Mouse (Mus musculus): ENCODE results near the gene Mymx. TPM values are rescaled to one million over a fixed set of nuclear protein-coding genes. Genes with fewer than 3 reads are reported as not detected.
A peak's percentile ranks its signal among the peaks of the same experiment; 100 is the strongest.

Mymx gene
- polyA plus RNA-seq, 1 experiment from 2014 or later: 0.40 TPM

GRCm38 (mm10) chr17:45594881-45595735, 6.8 kb downstream of the Mymx start:
- WGBS: under 1% methylated on average over 57 of the region's 58 CpGs
- Histone ChIP-seq H3K4me3 (replicated peaks) (peak overlapping the region; percentile 62), H3K4me2 (peak overlapping the region; percentile 100), H3K4me1 (peaks cover 66% of the 10 kb centered on the region), H3K9ac (peak overlapping the region; percentile 73), H3K36me3 (no peaks in the 10 kb centered on the region), H3K27me3 (replicated peaks) (no peaks in the 10 kb centered on the region), H3K27ac (peak overlapping the region; percentile 49), H3K9me3 (no peaks in the 10 kb centered on the region)
- peak; percentile 53 for ATAC-seq (ENCODE audit: insufficient read depth, low FRiP score, low read depth)

GRCm38 (mm10) chr17:45594195-45594594, 7.7 kb downstream of the Mymx start:
- Histone ChIP-seq H3K27ac (no peak overlapping the region), H3K9ac (no peak overlapping the region)

GRCm38 (mm10) chr17:45593479-45593878, 8.4 kb downstream of the Mymx start:
- H3K4me1 ChIP-seq: peaks cover 57% of the 10 kb centered on the region
- H3K36me3 ChIP-seq: peaks cover 6% of the 10 kb centered on the region; the same call in 1 of the 2 replicates
- H3K9ac ChIP-seq: no peak overlapping the region
- no peaks in the 10 kb centered on the region for H3K9me3 ChIP-seq
- WGBS: 33% methylated on average over 8 of the region's 8 CpGs
- peak; percentile 54; the same call in 1 of the 2 replicates for ATAC-seq (ENCODE audit: insufficient read depth, low FRiP score, low read depth)
- H3K27me3 ChIP-seq (replicated peaks): no peaks in the 10 kb centered on the region
- peak overlapping the region; percentile 100 for H3K4me2 ChIP-seq
- no peak overlapping the region for H3K27ac ChIP-seq
- 0 out of 2 replicates have a peak overlapping the region, but pooled peaks have one; percentile 62 for H3K4me3 ChIP-seq (replicated peaks)

More at GRCm38 (mm10) chr17:45594195-45594594, 7.7 kb downstream of the Mymx start:
- Histone ChIP-seq H3K36me3 (peaks cover 2% of the 10 kb centered on the region; the same call in 1 of the 2 replicates), H3K27me3 (replicated peaks) (no peaks in the 10 kb centered on the region), H3K4me3 (replicated peaks) (peak overlapping the region; percentile 62), H3K4me2 (peak overlapping the region; percentile 100), H3K4me1 (peaks cover 59% of the 10 kb centered on the region), H3K9me3 (no peaks in the 10 kb centered on the region)
- ATAC-seq (ENCODE audit: insufficient read depth, low FRiP score, low read depth): no peak
- WGBS: 42% methylated on average over 8 of the region's 8 CpGs

GRCm38 (mm10) chr17:45592606-45593431, 9.1 kb downstream of the Mymx start:
- WGBS: 42% methylated on average over 8 of the region's 8 CpGs
- Histone ChIP-seq H3K27me3 (replicated peaks) (no peaks in the 10 kb centered on the region), H3K4me3 (replicated peaks) (0 out of 2 replicates have a peak overlapping the region, but pooled peaks have one; percentile 3), H3K36me3 (peaks cover 6% of the 10 kb centered on the region; the same call in 1 of the 2 replicates), H3K9me3 (no peaks in the 10 kb centered on the region), H3K4me2 (peak overlapping the region; percentile 100), H3K27ac (peak overlapping the region; percentile 31; the same call in 1 of the 2 replicates), H3K4me1 (peaks cover 57% of the 10 kb centered on the region), H3K9ac (no peak overlapping the region)
- no peak for ATAC-seq (ENCODE audit: insufficient read depth, low FRiP score, low read depth)

GRCm38 (mm10) chr17:45591701-45592605, 9.9 kb downstream of the Mymx start:
- peaks cover 54% of the 10 kb centered on the region for H3K4me1 ChIP-seq
- peaks cover 12% of the 10 kb centered on the region; the same call in 1 of the 2 replicates for H3K36me3 ChIP-seq
- peak overlapping the region; percentile 100 for H3K4me2 ChIP-seq
- 51% methylated on average over 16 of the region's 16 CpGs for WGBS
- no peaks in the 10 kb centered on the region for H3K27me3 ChIP-seq (replicated peaks)
- ATAC-seq (ENCODE audit: insufficient read depth, low FRiP score, low read depth): no peak
- no peaks in the 10 kb centered on the region for H3K9me3 ChIP-seq
- no peak overlapping the region for H3K9ac ChIP-seq
- peak overlapping the region; percentile 31; the same call in 1 of the 2 replicates for H3K27ac ChIP-seq
- no peak overlapping the region for H3K4me3 ChIP-seq (replicated peaks)

- WGBS: 76% methylated on average over 6 of the region's 6 CpGs
Measured at GRCm38 (mm10) chr17:45590410-45590809, 11.5 kb downstream of the Mymx start.

GRCm38 (mm10) chr17:45589844-45590243, 12.1 kb downstream of the Mymx start:
- H3K27me3 ChIP-seq (replicated peaks): no peaks in the 10 kb centered on the region
- peaks cover 14% of the 10 kb centered on the region; the same call in 1 of the 2 replicates for H3K36me3 ChIP-seq
- no peak for ATAC-seq (ENCODE audit: insufficient read depth, low FRiP score, low read depth)
- H3K27ac ChIP-seq: no peak overlapping the region
- H3K4me1 ChIP-seq: peaks cover 46% of the 10 kb centered on the region
- H3K4me2 ChIP-seq: no peak overlapping the region
- no peak overlapping the region for H3K9ac ChIP-seq
- WGBS: 92% methylated on average over 8 of the region's 8 CpGs
- no peak overlapping the region for H3K4me3 ChIP-seq (replicated peaks)
- no peaks in the 10 kb centered on the region for H3K9me3 ChIP-seq

More at GRCm38 (mm10) chr17:45590410-45590809, 11.5 kb downstream of the Mymx start:
- H3K27me3 ChIP-seq (replicated peaks): no peaks in the 10 kb centered on the region
- no peak overlapping the region for H3K4me3 ChIP-seq (replicated peaks)
- H3K36me3 ChIP-seq: peaks cover 14% of the 10 kb centered on the region; the same call in 1 of the 2 replicates
- H3K9ac ChIP-seq: no peak overlapping the region
- H3K4me2 ChIP-seq: no peak overlapping the region
- H3K4me1 ChIP-seq: peaks cover 46% of the 10 kb centered on the region
- no peaks in the 10 kb centered on the region for H3K9me3 ChIP-seq
- ATAC-seq (ENCODE audit: insufficient read depth, low FRiP score, low read depth): no peak
- no peak overlapping the region for H3K27ac ChIP-seq

- Histone ChIP-seq H3K9me3 (no peaks in the 10 kb centered on the region), H3K4me1 (peaks cover 46% of the 10 kb centered on the region), H3K4me3 (replicated peaks) (no peak overlapping the region), H3K27me3 (replicated peaks) (no peaks in the 10 kb centered on the region), H3K36me3 (peaks cover 14% of the 10 kb centered on the region; the same call in 1 of the 2 replicates), H3K9ac (no peak overlapping the region), H3K4me2 (no peak overlapping the region), H3K27ac (no peak overlapping the region)
- ATAC-seq (ENCODE audit: insufficient read depth, low FRiP score, low read depth): no peak
- 95% methylated on average over 7 of the region's 7 CpGs for WGBS
Measured at GRCm38 (mm10) chr17:45589236-45589635, 12.7 kb downstream of the Mymx start.

- H3K27me3 ChIP-seq (replicated peaks): no peaks in the 10 kb centered on the region
- no peak for ATAC-seq (ENCODE audit: insufficient read depth, low FRiP score, low read depth)
- 90% methylated on average over 7 of the region's 7 CpGs for WGBS
- no peak overlapping the region for H3K4me2 ChIP-seq
- no peaks in the 10 kb centered on the region for H3K9me3 ChIP-seq
- no peak overlapping the region for H3K9ac ChIP-seq
- H3K4me1 ChIP-seq: peaks cover 40% of the 10 kb centered on the region
- H3K27ac ChIP-seq: no peak overlapping the region
- H3K4me3 ChIP-seq (replicated peaks): no peak overlapping the region
- peaks cover 14% of the 10 kb centered on the region; the same call in 1 of the 2 replicates for H3K36me3 ChIP-seq
Measured at GRCm38 (mm10) chr17:45588370-45588769, 13.5 kb downstream of the Mymx start.

GRCm38 (mm10) chr17:45586449-45586837, 15.5 kb downstream of the Mymx start:
- no peak for ATAC-seq (ENCODE audit: insufficient read depth, low FRiP score, low read depth)
- over 99% methylated on average over 3 of the region's 3 CpGs for WGBS
- Histone ChIP-seq H3K9me3 (no peaks in the 10 kb centered on the region), H3K9ac (no peak overlapping the region), H3K27ac (no peak overlapping the region), H3K36me3 (peaks cover 14% of the 10 kb centered on the region; the same call in 1 of the 2 replicates), H3K4me2 (no peak overlapping the region), H3K27me3 (replicated peaks) (no peaks in the 10 kb centered on the region), H3K4me1 (peaks cover 26% of the 10 kb centered on the region), H3K4me3 (replicated peaks) (no peak overlapping the region)
